Mouse (Mus musculus): ENCODE measurements at regions not wholly inside any gene's neighbourhood (a gene's known extent, or its start where the extent isn't known, plus 50 kb on each side); places are given as distances from the start of the nearest gene placed in this dataset.
A peak's percentile ranks its signal among the peaks of the same experiment; 100 is the strongest.

GRCm38 (mm10) chr1:169080686-169081085, 450.6 kb downstream of the Nuf2 start:
- Histone ChIP-seq H3K4me2 (no peak overlapping the region), H3K27me3 (ENCODE audit: control insufficient read depth, insufficient read depth, low read length) (no peaks in the 10 kb centered on the region), H3K36me3 (ENCODE audit: control insufficient read depth, insufficient read depth, low read length) (no peaks in the 10 kb centered on the region), H3K27ac (ENCODE audit: low read depth, low read length) (no peak overlapping the region), H3K4me3 (ENCODE audit: low read depth, low read length) (no peak overlapping the region), H3K4me1 (ENCODE audit: control insufficient read depth, insufficient read depth, low read length) (peaks cover 4% of the 10 kb centered on the region; the same call in 1 of the 2 replicates), H3K9me3 (replicated peaks; ENCODE audit: control insufficient read depth, low read length) (no peaks in the 10 kb centered on the region), H3K9ac (ENCODE audit: low read depth, low read length) (no peak overlapping the region)
- ATAC-seq (replicated peaks; ENCODE audit: insufficient number of reproducible peaks, low FRiP score, low TSS enrichment): no peak
- WGBS (ENCODE audit: insufficient replicate concordance): 91% methylated on average over 1 of the region's 1 CpGs

- H3K4me3 ChIP-seq (ENCODE audit: low read depth, low read length): no peak overlapping the region
- no peak overlapping the region for H3K4me2 ChIP-seq
- H3K36me3 ChIP-seq (ENCODE audit: control insufficient read depth, insufficient read depth, low read length): no peaks in the 10 kb centered on the region
- WGBS (ENCODE audit: insufficient replicate concordance): 93% methylated on average over 5 of the region's 5 CpGs
- H3K4me1 ChIP-seq (ENCODE audit: control insufficient read depth, insufficient read depth, low read length): peaks cover 4% of the 10 kb centered on the region; the same call in 1 of the 2 replicates
- H3K27ac ChIP-seq (ENCODE audit: low read depth, low read length): no peak overlapping the region
- no peaks in the 10 kb centered on the region for H3K27me3 ChIP-seq (ENCODE audit: control insufficient read depth, insufficient read depth, low read length)
- no peak overlapping the region for H3K9ac ChIP-seq (ENCODE audit: low read depth, low read length)
- H3K9me3 ChIP-seq (replicated peaks; ENCODE audit: control insufficient read depth, low read length): no peaks in the 10 kb centered on the region
- no peak for ATAC-seq (replicated peaks; ENCODE audit: insufficient number of reproducible peaks, low FRiP score, low TSS enrichment)
Observed at GRCm38 (mm10) chr1:169077228-169077627, 454.0 kb downstream of the Nuf2 start.

- Histone ChIP-seq H3K4me1 (ENCODE audit: control insufficient read depth, insufficient read depth, low read length) (peaks cover 4% of the 10 kb centered on the region; the same call in 1 of the 2 replicates), H3K27ac (ENCODE audit: low read depth, low read length) (no peak overlapping the region), H3K4me3 (ENCODE audit: low read depth, low read length) (no peak overlapping the region), H3K36me3 (ENCODE audit: control insufficient read depth, insufficient read depth, low read length) (no peaks in the 10 kb centered on the region), H3K4me2 (peak overlapping the region; percentile 49), H3K9ac (ENCODE audit: low read depth, low read length) (no peak overlapping the region), H3K27me3 (ENCODE audit: control insufficient read depth, insufficient read depth, low read length) (no peaks in the 10 kb centered on the region), H3K9me3 (replicated peaks; ENCODE audit: control insufficient read depth, low read length) (no peaks in the 10 kb centered on the region)
- WGBS (ENCODE audit: insufficient replicate concordance): 42% methylated on average over 7 of the region's 7 CpGs
- no peak for ATAC-seq (replicated peaks; ENCODE audit: insufficient number of reproducible peaks, low FRiP score, low TSS enrichment)
Observed at GRCm38 (mm10) chr1:169076006-169076405, 455.3 kb downstream of the Nuf2 start.

- WGBS (ENCODE audit: insufficient replicate concordance): 84% methylated on average over 4 of the region's 4 CpGs
- no peak overlapping the region for H3K9ac ChIP-seq (ENCODE audit: low read depth, low read length)
- no peak for ATAC-seq (replicated peaks; ENCODE audit: insufficient number of reproducible peaks, low FRiP score, low TSS enrichment)
- no peaks in the 10 kb centered on the region for H3K27me3 ChIP-seq (ENCODE audit: control insufficient read depth, insufficient read depth, low read length)
- no peaks in the 10 kb centered on the region for H3K9me3 ChIP-seq (replicated peaks; ENCODE audit: control insufficient read depth, low read length)
- no peak overlapping the region for H3K27ac ChIP-seq (ENCODE audit: low read depth, low read length)
- H3K4me1 ChIP-seq (ENCODE audit: control insufficient read depth, insufficient read depth, low read length): peaks cover 4% of the 10 kb centered on the region; the same call in 1 of the 2 replicates
- H3K4me3 ChIP-seq (ENCODE audit: low read depth, low read length): no peak overlapping the region
- H3K4me2 ChIP-seq: no peak overlapping the region
- H3K36me3 ChIP-seq (ENCODE audit: control insufficient read depth, insufficient read depth, low read length): no peaks in the 10 kb centered on the region
Observed at GRCm38 (mm10) chr1:169071366-169071765, 459.9 kb downstream of the Nuf2 start.

GRCm38 (mm10) chr1:169069647-169070046, 461.6 kb downstream of the Nuf2 start:
- Histone ChIP-seq H3K27ac (ENCODE audit: low read depth, low read length) (no peak overlapping the region), H3K9me3 (replicated peaks; ENCODE audit: control insufficient read depth, low read length) (no peaks in the 10 kb centered on the region), H3K27me3 (ENCODE audit: control insufficient read depth, insufficient read depth, low read length) (no peaks in the 10 kb centered on the region), H3K4me3 (ENCODE audit: low read depth, low read length) (no peak overlapping the region), H3K36me3 (ENCODE audit: control insufficient read depth, insufficient read depth, low read length) (no peaks in the 10 kb centered on the region), H3K4me1 (ENCODE audit: control insufficient read depth, insufficient read depth, low read length) (no peaks in the 10 kb centered on the region), H3K9ac (ENCODE audit: low read depth, low read length) (no peak overlapping the region), H3K4me2 (no peak overlapping the region)
- no peak for ATAC-seq (replicated peaks; ENCODE audit: insufficient number of reproducible peaks, low FRiP score, low TSS enrichment)
- WGBS (ENCODE audit: insufficient replicate concordance): 72% methylated on average over 3 of the region's 3 CpGs

- Histone ChIP-seq H3K4me3 (ENCODE audit: low read depth, low read length) (no peak overlapping the region), H3K27me3 (ENCODE audit: control insufficient read depth, insufficient read depth, low read length) (no peaks in the 10 kb centered on the region), H3K4me1 (ENCODE audit: control insufficient read depth, insufficient read depth, low read length) (no peaks in the 10 kb centered on the region), H3K9me3 (replicated peaks; ENCODE audit: control insufficient read depth, low read length) (no peaks in the 10 kb centered on the region), H3K4me2 (no peak overlapping the region), H3K9ac (ENCODE audit: low read depth, low read length) (no peak overlapping the region), H3K36me3 (ENCODE audit: control insufficient read depth, insufficient read depth, low read length) (no peaks in the 10 kb centered on the region), H3K27ac (ENCODE audit: low read depth, low read length) (no peak overlapping the region)
- WGBS (ENCODE audit: insufficient replicate concordance): 43% methylated on average over 4 of the region's 4 CpGs
- no peak for ATAC-seq (replicated peaks; ENCODE audit: insufficient number of reproducible peaks, low FRiP score, low TSS enrichment)
Observed at GRCm38 (mm10) chr1:169066795-169067194, 464.5 kb downstream of the Nuf2 start.

GRCm38 (mm10) chr1:169060627-169061026, 470.6 kb downstream of the Nuf2 start:
- no peak overlapping the region for H3K4me2 ChIP-seq
- H3K27me3 ChIP-seq (ENCODE audit: control insufficient read depth, insufficient read depth, low read length): no peaks in the 10 kb centered on the region
- H3K27ac ChIP-seq (ENCODE audit: low read depth, low read length): no peak overlapping the region
- no peak for ATAC-seq (replicated peaks; ENCODE audit: insufficient number of reproducible peaks, low FRiP score, low TSS enrichment)
- no peak overlapping the region for H3K9ac ChIP-seq (ENCODE audit: low read depth, low read length)
- no peaks in the 10 kb centered on the region for H3K36me3 ChIP-seq (ENCODE audit: control insufficient read depth, insufficient read depth, low read length)
- H3K4me3 ChIP-seq (ENCODE audit: low read depth, low read length): no peak overlapping the region
- no peaks in the 10 kb centered on the region for H3K9me3 ChIP-seq (replicated peaks; ENCODE audit: control insufficient read depth, low read length)
- no peaks in the 10 kb centered on the region for H3K4me1 ChIP-seq (ENCODE audit: control insufficient read depth, insufficient read depth, low read length)
- WGBS (ENCODE audit: insufficient replicate concordance): 80% methylated on average over 6 of the region's 6 CpGs

GRCm38 (mm10) chr1:169060145-169060544, 471.1 kb downstream of the Nuf2 start:
- Histone ChIP-seq H3K36me3 (ENCODE audit: control insufficient read depth, insufficient read depth, low read length) (no peaks in the 10 kb centered on the region), H3K9ac (ENCODE audit: low read depth, low read length) (no peak overlapping the region), H3K4me2 (no peak overlapping the region), H3K27ac (ENCODE audit: low read depth, low read length) (no peak overlapping the region), H3K9me3 (replicated peaks; ENCODE audit: control insufficient read depth, low read length) (no peaks in the 10 kb centered on the region), H3K4me3 (ENCODE audit: low read depth, low read length) (no peak overlapping the region), H3K4me1 (ENCODE audit: control insufficient read depth, insufficient read depth, low read length) (no peaks in the 10 kb centered on the region), H3K27me3 (ENCODE audit: control insufficient read depth, insufficient read depth, low read length) (no peaks in the 10 kb centered on the region)
- no peak for ATAC-seq (replicated peaks; ENCODE audit: insufficient number of reproducible peaks, low FRiP score, low TSS enrichment)
- 65% methylated on average over 5 of the region's 5 CpGs for WGBS (ENCODE audit: insufficient replicate concordance)

GRCm38 (mm10) chr1:169051863-169052257, 479.4 kb downstream of the Nuf2 start:
- Histone ChIP-seq H3K9ac (ENCODE audit: low read depth, low read length) (no peak overlapping the region), H3K27me3 (ENCODE audit: control insufficient read depth, insufficient read depth, low read length) (no peaks in the 10 kb centered on the region), H3K36me3 (ENCODE audit: control insufficient read depth, insufficient read depth, low read length) (no peaks in the 10 kb centered on the region), H3K4me2 (no peak overlapping the region), H3K9me3 (replicated peaks; ENCODE audit: control insufficient read depth, low read length) (no peaks in the 10 kb centered on the region), H3K4me3 (ENCODE audit: low read depth, low read length) (no peak overlapping the region), H3K4me1 (ENCODE audit: control insufficient read depth, insufficient read depth, low read length) (no peaks in the 10 kb centered on the region), H3K27ac (ENCODE audit: low read depth, low read length) (no peak overlapping the region)
- 70% methylated on average over 8 of the region's 8 CpGs for WGBS (ENCODE audit: insufficient replicate concordance)
- ATAC-seq (replicated peaks; ENCODE audit: insufficient number of reproducible peaks, low FRiP score, low TSS enrichment): no peak
